Mouse (Mus musculus): Measurements from ENCODE around the gene BC049715. TPM values are rescaled to one million over a fixed set of nuclear protein-coding genes. Genes with fewer than 3 reads are reported as not detected.

Gene BC049715
- polyA plus RNA-seq, 1 experiment from 2014 or later = 0.90 TPM

DNA sequence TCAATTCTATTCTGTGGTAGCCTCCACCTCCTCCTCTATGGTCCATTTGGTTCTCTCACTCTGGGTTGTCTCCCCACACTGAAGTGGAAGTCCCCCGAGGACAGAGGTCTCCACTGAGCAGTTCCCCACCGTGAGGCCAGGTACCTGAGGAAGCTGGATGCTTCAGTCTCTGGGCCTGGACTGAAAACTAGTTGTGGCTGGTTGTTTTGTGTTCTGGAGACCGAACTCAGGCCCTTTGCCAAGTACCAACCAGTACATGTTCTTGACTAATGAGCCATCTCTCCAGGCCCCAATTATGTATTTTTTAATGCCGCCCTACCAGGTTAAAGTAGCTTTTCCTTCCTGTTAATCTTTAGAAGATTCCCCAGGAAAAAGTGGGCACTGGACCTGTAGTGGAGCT lies 24.9 kb downstream of the BC049715 start:
- H3K4me1 ChIP-seq (replicated peaks; ENCODE audit: control insufficient read depth, insufficient read depth, low read length) = no peaks in the 10 kb centered on the region
- H3K9ac ChIP-seq (ENCODE audit: low read depth, low read length) = no peak overlapping the region
- no peak overlapping the region for H3K4me3 ChIP-seq (ENCODE audit: low read depth, low read length)
- ATAC-seq (ENCODE audit: low FRiP score) (no peak), DNase-seq (ENCODE audit: low spot score) (no peak)
- no peaks in the 10 kb centered on the region for H3K27me3 ChIP-seq (ENCODE audit: control insufficient read depth, insufficient read depth, low read length)
- H3K36me3 ChIP-seq (ENCODE audit: control insufficient read depth, insufficient read depth, low read length) = no peaks in the 10 kb centered on the region
- no peaks in the 10 kb centered on the region for H3K9me3 ChIP-seq (ENCODE audit: control insufficient read depth, low read length)
- 89% methylated on average over 4 of the region's 4 CpGs for WGBS
- H3K27ac ChIP-seq (ENCODE audit: low read depth, low read length) = no peak overlapping the region
- no peak overlapping the region for H3K4me2 ChIP-seq (replicated peaks; ENCODE audit: low read depth, low read length)

DNA sequence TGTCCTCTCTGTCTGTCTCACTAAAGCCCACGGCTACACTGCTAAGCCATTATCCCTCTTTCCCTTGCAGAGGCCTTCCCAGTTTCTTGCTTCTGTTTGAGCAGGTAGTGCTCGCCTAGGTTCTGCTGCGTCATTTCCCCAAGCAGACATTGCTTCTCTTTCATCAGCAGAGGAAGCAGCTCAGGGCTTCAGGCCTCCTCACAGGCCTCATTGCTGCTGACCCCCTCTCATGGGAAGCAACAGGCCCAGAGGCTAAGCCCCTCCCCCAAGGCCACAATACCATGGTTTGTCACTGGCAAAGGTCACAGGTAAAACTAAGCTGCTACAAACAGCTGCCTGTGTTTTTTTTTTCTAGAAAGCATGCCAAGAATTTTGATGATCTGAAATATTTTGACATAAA lies 25.3 kb downstream of the BC049715 start:
- Histone ChIP-seq H3K4me2 (replicated peaks; ENCODE audit: low read depth, low read length) (no peak overlapping the region), H3K4me3 (ENCODE audit: low read depth, low read length) (no peak overlapping the region), H3K9ac (ENCODE audit: low read depth, low read length) (no peak overlapping the region), H3K36me3 (ENCODE audit: control insufficient read depth, insufficient read depth, low read length) (no peaks in the 10 kb centered on the region), H3K4me1 (replicated peaks; ENCODE audit: control insufficient read depth, insufficient read depth, low read length) (no peaks in the 10 kb centered on the region), H3K27ac (ENCODE audit: low read depth, low read length) (no peak overlapping the region), H3K9me3 (ENCODE audit: control insufficient read depth, low read length) (no peaks in the 10 kb centered on the region), H3K27me3 (ENCODE audit: control insufficient read depth, insufficient read depth, low read length) (no peaks in the 10 kb centered on the region)
- 69% methylated on average over 3 of the region's 3 CpGs for WGBS
- peak; percentile 33 for DNase-seq (ENCODE audit: low spot score)
- no peak for ATAC-seq (ENCODE audit: low FRiP score)

DNA sequence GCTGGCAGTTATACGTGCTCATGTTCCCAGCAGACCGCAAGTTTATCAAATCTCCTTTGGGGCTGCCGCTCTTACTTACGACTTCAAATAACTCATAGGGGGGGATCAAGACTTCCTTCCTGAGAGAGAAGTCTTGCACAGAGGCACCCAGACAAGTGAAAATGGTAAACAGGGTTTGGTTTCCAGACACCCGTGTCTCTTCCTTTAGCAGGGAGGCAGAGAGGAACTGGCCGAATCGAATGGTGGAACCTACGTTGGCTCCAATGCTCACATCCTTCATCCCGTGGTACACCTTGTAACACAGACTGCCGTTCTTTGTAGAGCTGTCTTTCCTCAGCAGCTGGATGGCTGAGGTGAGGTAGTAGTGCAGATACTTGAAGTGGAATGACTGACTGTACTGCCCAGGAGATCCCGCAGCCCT lies 26.9 kb downstream of the BC049715 start:
- no peaks in the 10 kb centered on the region for H3K27me3 ChIP-seq (ENCODE audit: control insufficient read depth, insufficient read depth, low read length)
- no peaks in the 10 kb centered on the region for H3K36me3 ChIP-seq (ENCODE audit: control insufficient read depth, insufficient read depth, low read length)
- no peak overlapping the region for H3K9ac ChIP-seq (ENCODE audit: low read depth, low read length)
- ATAC-seq (ENCODE audit: low FRiP score) (no peak), DNase-seq (ENCODE audit: low spot score) (no peak)
- no peak overlapping the region for H3K4me3 ChIP-seq (ENCODE audit: low read depth, low read length)
- H3K9me3 ChIP-seq (ENCODE audit: control insufficient read depth, low read length) = no peaks in the 10 kb centered on the region
- H3K4me2 ChIP-seq (replicated peaks; ENCODE audit: low read depth, low read length) = no peak overlapping the region
- H3K27ac ChIP-seq (ENCODE audit: low read depth, low read length) = no peak overlapping the region
- WGBS = 88% methylated on average over 11 of the region's 11 CpGs
- no peaks in the 10 kb centered on the region for H3K4me1 ChIP-seq (replicated peaks; ENCODE audit: control insufficient read depth, insufficient read depth, low read length)

DNA sequence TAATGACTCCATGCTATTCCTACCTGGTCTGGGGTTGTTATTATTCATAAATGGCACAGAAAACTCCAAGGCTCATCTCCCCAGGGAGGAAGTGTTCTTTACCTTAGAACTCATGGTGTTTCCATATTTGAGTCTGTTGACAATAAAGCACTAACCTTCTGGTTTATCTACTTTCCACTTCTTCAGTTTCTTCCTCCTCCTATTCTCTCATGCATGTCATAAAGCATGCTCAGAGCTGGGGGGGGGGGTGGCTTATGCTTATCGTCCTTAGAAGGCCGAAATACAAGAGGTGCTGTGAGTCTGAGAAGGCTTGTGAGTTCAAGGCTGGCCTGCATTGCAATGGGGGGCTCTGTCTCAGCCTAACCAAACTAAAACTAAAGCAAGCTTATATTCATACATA lies 27.8 kb downstream of the BC049715 start:
- Histone ChIP-seq H3K36me3 (ENCODE audit: control insufficient read depth, insufficient read depth, low read length) (no peaks in the 10 kb centered on the region), H3K4me1 (replicated peaks; ENCODE audit: control insufficient read depth, insufficient read depth, low read length) (no peaks in the 10 kb centered on the region), H3K9ac (ENCODE audit: low read depth, low read length) (no peak overlapping the region), H3K4me3 (ENCODE audit: low read depth, low read length) (no peak overlapping the region), H3K4me2 (replicated peaks; ENCODE audit: low read depth, low read length) (no peak overlapping the region), H3K27ac (ENCODE audit: low read depth, low read length) (no peak overlapping the region), H3K9me3 (ENCODE audit: control insufficient read depth, low read length) (no peaks in the 10 kb centered on the region), H3K27me3 (ENCODE audit: control insufficient read depth, insufficient read depth, low read length) (no peaks in the 10 kb centered on the region)
- no peak for ATAC-seq (ENCODE audit: low FRiP score)
- WGBS = 89% methylated on average over 2 of the region's 2 CpGs
- DNase-seq (ENCODE audit: low spot score) = no peak

DNA sequence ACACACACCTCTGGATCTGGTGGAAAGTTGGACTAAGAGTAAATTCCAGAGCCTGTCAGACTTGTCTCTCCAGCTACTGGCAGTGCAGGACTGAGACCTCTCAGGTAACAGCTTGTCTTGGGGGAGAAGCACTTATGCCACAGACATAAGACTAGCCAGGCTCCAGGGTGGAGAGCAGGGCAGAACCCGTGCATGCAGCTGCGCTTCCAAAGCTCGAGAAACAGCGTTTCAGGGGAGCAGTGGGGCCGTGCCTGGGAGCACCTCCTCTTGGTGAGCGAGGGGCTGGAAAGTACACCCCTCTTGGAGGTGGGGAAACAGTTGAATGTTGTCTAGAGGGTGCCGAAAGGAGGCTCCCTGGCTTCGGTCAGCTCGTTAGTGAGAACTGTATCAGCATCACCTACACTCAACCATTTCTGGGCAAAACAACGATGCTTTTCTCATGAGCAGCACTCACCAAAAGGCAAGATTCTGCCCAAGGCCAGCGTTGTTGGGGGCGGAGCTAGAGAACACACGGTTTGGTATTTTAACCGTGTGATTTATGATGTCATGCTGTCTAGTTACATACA lies 28.7 kb downstream of the BC049715 start:
- no peak overlapping the region for H3K9ac ChIP-seq (ENCODE audit: low read depth, low read length)
- no peaks in the 10 kb centered on the region for H3K4me1 ChIP-seq (replicated peaks; ENCODE audit: control insufficient read depth, insufficient read depth, low read length)
- H3K4me3 ChIP-seq (ENCODE audit: low read depth, low read length) = no peak overlapping the region
- H3K27ac ChIP-seq (ENCODE audit: low read depth, low read length) = no peak overlapping the region
- ATAC-seq (ENCODE audit: low FRiP score) (no peak), DNase-seq (ENCODE audit: low spot score) (no peak)
- H3K4me2 ChIP-seq (replicated peaks; ENCODE audit: low read depth, low read length) = no peak overlapping the region
- WGBS = 69% methylated on average over 14 of the region's 14 CpGs
- no peaks in the 10 kb centered on the region for H3K36me3 ChIP-seq (ENCODE audit: control insufficient read depth, insufficient read depth, low read length)
- no peaks in the 10 kb centered on the region for H3K9me3 ChIP-seq (ENCODE audit: control insufficient read depth, low read length)
- H3K27me3 ChIP-seq (ENCODE audit: control insufficient read depth, insufficient read depth, low read length) = no peaks in the 10 kb centered on the region

DNA sequence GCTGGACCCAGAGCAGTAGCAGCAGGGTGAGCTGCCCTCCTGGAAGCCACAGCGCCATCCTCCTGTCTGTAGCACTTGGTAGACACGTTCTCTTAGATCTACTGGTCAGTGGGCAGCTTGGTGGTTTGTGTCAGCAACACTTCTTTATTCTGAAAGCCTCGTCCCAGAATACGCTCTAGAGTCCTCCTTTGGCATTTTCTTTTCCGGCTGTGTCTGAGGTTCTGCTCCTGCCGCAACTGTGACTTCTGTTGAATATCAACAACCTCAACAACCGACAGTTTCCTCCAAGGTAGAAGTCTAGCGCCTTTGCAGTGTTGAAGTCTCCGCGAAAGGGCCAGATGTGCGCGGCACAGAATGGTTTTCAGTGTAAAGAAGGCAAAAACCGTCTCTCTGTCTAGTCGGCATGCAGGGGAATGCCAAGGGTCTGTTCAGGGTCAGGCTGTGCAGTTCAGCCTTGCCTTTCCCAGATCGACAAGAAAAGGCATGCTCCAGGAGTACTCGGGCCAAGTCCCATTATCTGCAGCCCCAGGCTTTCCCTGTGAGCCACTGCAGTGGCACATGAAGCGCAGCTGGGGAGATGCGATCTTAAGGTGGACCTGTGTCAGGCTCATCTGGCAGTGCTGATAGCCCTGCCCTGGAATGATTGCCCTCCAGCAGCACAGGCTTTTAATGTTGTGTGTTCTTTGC lies 29.9 kb downstream of the BC049715 start, which contains the start of gene Art4:
TSS of gene Art4 (minus strand) at position 548 of the 687 bp plus-strand sequence.
- H3K9ac ChIP-seq (ENCODE audit: low read depth, low read length) = no peak within 1 kb of the TSS
- no peaks in the 10 kb centered on the region for H3K36me3 ChIP-seq (ENCODE audit: control insufficient read depth, insufficient read depth, low read length)
- peak; percentile 20 for DNase-seq (ENCODE audit: low spot score)
- H3K27me3 ChIP-seq (ENCODE audit: control insufficient read depth, insufficient read depth, low read length) = no peaks in the 10 kb centered on the region
- ATAC-seq (ENCODE audit: low FRiP score) = no peak
- no peak within 1 kb of the TSS for H3K27ac ChIP-seq (ENCODE audit: low read depth, low read length)
- WGBS = 80% methylated on average over 18 of the region's 18 CpGs
- H3K4me2 ChIP-seq (replicated peaks; ENCODE audit: low read depth, low read length) = no peak within 1 kb of the TSS
- no peaks in the 10 kb centered on the region for H3K9me3 ChIP-seq (ENCODE audit: control insufficient read depth, low read length)
- H3K4me1 ChIP-seq (replicated peaks; ENCODE audit: control insufficient read depth, insufficient read depth, low read length) = no peaks in the 10 kb centered on the region
- H3K4me3 ChIP-seq (ENCODE audit: low read depth, low read length) = no peak within 1 kb of the TSS

DNA sequence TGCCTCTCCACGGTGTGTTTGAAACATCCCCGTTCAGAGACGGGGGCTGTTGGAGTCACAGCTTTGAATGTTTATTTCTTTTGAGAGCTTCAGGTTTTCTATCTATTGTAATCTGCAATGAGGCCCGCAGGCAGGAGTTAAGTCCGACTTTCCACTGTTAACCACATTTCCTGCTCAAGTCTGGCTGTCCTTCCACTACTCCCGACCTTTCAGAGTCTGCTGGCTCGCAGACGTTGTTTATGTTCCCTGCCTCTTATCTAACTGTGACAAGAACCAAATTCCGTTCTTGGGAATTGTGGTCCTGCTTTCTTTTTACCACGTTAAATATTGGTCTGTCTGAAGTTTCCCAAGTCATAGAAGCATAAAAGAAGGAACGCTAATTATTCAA lies 30.4 kb downstream of the BC049715 start:
- DNase-seq (ENCODE audit: low spot score) = no peak
- no peaks in the 10 kb centered on the region for H3K4me1 ChIP-seq (replicated peaks; ENCODE audit: control insufficient read depth, insufficient read depth, low read length)
- no peak overlapping the region for H3K9ac ChIP-seq (ENCODE audit: low read depth, low read length)
- no peak overlapping the region for H3K27ac ChIP-seq (ENCODE audit: low read depth, low read length)
- H3K4me2 ChIP-seq (replicated peaks; ENCODE audit: low read depth, low read length) = no peak overlapping the region
- H3K27me3 ChIP-seq (ENCODE audit: control insufficient read depth, insufficient read depth, low read length) = no peaks in the 10 kb centered on the region
- WGBS = 68% methylated on average over 11 of the region's 11 CpGs
- H3K36me3 ChIP-seq (ENCODE audit: control insufficient read depth, insufficient read depth, low read length) = no peaks in the 10 kb centered on the region
- H3K9me3 ChIP-seq (ENCODE audit: control insufficient read depth, low read length) = no peaks in the 10 kb centered on the region
- no peak for ATAC-seq (ENCODE audit: low FRiP score)
- no peak overlapping the region for H3K4me3 ChIP-seq (ENCODE audit: low read depth, low read length)

DNA sequence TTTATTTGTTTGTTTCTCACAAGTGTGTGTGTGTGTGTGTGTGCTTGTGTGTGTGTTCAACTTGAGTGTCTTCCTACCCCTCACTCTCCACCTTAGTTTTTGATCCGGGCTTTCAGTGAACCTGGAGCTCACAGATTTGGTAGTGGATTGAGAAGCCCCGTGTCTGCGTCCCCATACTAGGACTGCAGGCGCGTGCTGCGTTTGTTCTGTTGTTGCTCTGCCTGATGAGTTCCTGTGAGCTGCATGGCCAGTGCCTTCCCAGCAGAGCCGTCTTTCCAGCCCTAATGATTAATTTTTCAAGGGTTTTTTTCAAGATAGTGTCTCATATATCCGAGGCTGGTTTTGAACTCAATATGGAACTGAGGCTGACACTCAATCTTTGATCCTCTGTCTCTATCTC lies 31.0 kb downstream of the BC049715 start:
- no peak overlapping the region for H3K4me2 ChIP-seq (replicated peaks; ENCODE audit: low read depth, low read length)
- 82% methylated on average over 8 of the region's 8 CpGs for WGBS
- no peaks in the 10 kb centered on the region for H3K9me3 ChIP-seq (ENCODE audit: control insufficient read depth, low read length)
- H3K9ac ChIP-seq (ENCODE audit: low read depth, low read length) = no peak overlapping the region
- DNase-seq (ENCODE audit: low spot score) = no peak
- H3K36me3 ChIP-seq (ENCODE audit: control insufficient read depth, insufficient read depth, low read length) = no peaks in the 10 kb centered on the region
- H3K4me1 ChIP-seq (replicated peaks; ENCODE audit: control insufficient read depth, insufficient read depth, low read length) = no peaks in the 10 kb centered on the region
- no peaks in the 10 kb centered on the region for H3K27me3 ChIP-seq (ENCODE audit: control insufficient read depth, insufficient read depth, low read length)
- no peak for ATAC-seq (ENCODE audit: low FRiP score)
- H3K27ac ChIP-seq (ENCODE audit: low read depth, low read length) = no peak overlapping the region
- H3K4me3 ChIP-seq (ENCODE audit: low read depth, low read length) = no peak overlapping the region

DNA sequence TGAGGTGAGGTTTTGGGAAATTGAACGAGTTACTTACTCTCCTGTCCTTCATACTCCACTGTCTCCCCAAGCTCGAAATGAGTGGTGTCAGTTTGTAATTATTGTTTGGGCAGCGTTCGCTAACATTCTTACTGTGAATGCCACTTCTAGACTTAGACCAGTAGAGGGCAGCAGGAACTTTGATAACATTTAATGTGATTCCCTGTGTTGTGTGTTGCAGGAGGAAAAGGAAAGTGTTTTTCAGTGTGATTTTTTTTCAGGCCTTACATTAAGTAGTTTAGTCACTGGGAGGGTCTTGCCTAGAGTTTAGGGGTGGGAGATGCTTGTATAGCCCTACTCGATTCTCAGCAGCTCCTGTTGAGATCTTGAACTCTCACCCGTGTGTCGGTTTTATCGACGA lies 33.6 kb downstream of the BC049715 start:
- Histone ChIP-seq H3K4me3 (ENCODE audit: low read depth, low read length) (no peak overlapping the region), H3K9me3 (ENCODE audit: control insufficient read depth, low read length) (no peaks in the 10 kb centered on the region), H3K4me2 (replicated peaks; ENCODE audit: low read depth, low read length) (no peak overlapping the region), H3K27me3 (ENCODE audit: control insufficient read depth, insufficient read depth, low read length) (no peaks in the 10 kb centered on the region), H3K27ac (ENCODE audit: low read depth, low read length) (no peak overlapping the region), H3K4me1 (replicated peaks; ENCODE audit: control insufficient read depth, insufficient read depth, low read length) (no peaks in the 10 kb centered on the region), H3K9ac (ENCODE audit: low read depth, low read length) (no peak overlapping the region), H3K36me3 (ENCODE audit: control insufficient read depth, insufficient read depth, low read length) (no peaks in the 10 kb centered on the region)
- WGBS = 51% methylated on average over 9 of the region's 9 CpGs
- peak; percentile 74 for DNase-seq (ENCODE audit: low spot score)
- ATAC-seq (ENCODE audit: low FRiP score) = no peak

Measured in hindbrain, embryonic 11.5 days (tissue).